Mouse (Mus musculus): ENCODE results near the gene Il4i1.

Gene Il4i1

GRCm38 (mm10) chr7:44815721-44816469 lies at the start of gene Il4i1, which contains the start of gene Nup62:
Gene Il4i1 (plus strand): TSS chr7:44816387.
Gene Nup62 (plus strand): TSS chr7:44816088.
- CTCF ChIA-PET: interaction anchor here (0.5 to 3.4 kb wide), 26 partner anchors 8 to 895 kb away, joined by 3 to 28 read pairs (median 3); partner anchors contain the start of genes Emc10 (in 1 of the 4), Fam71e1 (in 1 of the 4), Fuz (in 1 of the 4) and Rras (in 1 of the 4)
- POLR2A ChIA-PET: interaction anchor here (0.5 to 43.6 kb wide), 199 partner anchors 8 to 1350 kb away, joined by 3 to 2007 read pairs (median 4); partner anchors contain the start of genes Akt1s1 (in 3 of the 4), Ap2a1 (in 3 of the 4), Emc10 (in 3 of the 4) and Fam71e1 (in 3 of the 4)

DNA sequence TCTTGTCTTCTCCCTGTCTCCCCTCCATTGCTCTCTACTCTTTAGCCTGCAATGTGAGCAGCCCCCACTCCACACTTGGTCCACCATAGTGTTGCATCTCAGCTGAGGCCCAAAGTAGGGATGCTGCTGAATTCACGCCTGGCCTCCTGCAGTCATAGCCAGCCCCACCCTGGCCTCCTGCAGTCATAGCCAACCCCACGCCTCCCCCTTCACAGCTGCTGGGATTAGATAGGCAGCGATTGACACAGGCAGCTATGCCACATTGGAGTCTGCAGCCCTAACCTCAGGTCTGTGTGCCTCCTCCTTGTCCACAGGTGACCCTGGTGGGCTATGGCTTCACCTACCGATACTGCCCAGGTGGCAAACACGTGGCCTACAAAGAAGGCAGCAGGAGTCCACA lies 48.1 kb upstream of the Il4i1 start:
- POLR2A ChIA-PET: interaction anchor here in 2 of 4 experiments (0.9 to 2.8 kb wide), 3 partner anchors 48 to 51 kb away, joined by 3 to 11 read pairs (median 4); partner anchors contain the start of genes Il4i1 (in 2 of the 2), Nup62 (in 2 of the 2) and Atf5 (in 1 of the 2)
- CTCF ChIA-PET: no interaction called here

DNA sequence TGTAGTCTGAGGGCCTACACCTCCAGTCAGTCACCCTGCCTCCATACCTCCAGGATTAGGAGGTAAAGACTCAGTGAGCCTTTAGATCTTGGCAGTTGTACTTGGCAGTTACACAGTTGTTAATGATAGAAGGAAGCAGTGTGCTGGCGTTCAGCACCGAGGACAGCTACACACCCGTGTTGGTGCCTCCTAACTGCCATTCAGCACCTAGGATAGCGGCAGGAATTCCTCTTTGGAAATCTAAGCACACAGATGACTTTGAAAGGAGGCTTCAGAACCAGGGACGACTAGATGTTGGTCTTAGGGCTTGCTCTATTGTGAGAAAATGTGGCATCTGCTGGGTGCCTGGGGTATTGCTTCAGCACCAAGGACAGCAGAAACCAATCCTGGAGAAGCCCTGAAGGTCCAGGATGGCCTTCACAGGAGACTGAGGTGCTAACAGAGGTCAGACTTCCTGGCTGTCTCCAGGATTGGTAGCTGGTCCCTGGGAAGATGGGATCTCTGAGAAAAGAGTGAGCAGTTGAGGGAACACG lies 46.1 kb upstream of the Il4i1 start:
- ChIA-PET POLR2A (interaction anchor here in 3 of 4 experiments (0.6 to 2.2 kb wide), 7 partner anchors 18 to 67 kb away, joined by 3 to 10 read pairs (median 4); partner anchors contain the start of genes Atf5 (in 2 of the 3), Il4i1 (in 2 of the 3) and Nup62 (in 2 of the 3)), CTCF (interaction anchor here (0.5 to 1.3 kb wide), 5 partner anchors 25 to 45 kb away, joined by 3 to 4 read pairs (median 3); partner anchors contain the start of genes Il4i1 (in 1 of the 4) and Nup62 (in 1 of the 4))

DNA sequence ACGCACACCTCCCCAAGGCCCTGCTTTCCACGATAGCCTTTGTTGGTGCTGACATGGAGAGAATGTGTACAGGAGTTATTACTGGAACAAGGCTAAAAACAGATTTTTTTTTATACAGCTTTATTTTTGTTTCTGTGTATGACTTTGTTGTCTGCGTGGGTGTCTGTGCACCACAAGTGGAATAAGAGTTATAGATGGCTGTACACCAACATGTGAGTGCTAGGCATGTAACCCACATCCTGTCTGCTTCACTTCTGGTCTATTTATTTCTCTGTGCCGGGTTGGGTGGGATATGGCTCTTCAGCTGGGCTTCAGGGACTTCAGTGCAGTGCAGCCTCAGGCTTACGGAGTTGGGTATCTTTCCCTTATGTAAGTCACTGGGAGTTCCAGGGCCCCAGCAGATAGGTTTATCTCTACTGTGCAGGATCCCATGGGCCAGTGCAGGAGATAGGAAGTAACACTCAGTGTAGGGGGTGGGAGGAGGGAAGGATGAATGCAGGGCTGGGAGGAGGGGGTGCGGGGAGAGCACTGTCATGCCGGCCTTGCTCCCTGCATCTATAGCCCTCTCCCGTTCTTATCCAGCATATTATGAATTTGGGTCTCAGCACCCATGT lies 43.5 kb upstream of the Il4i1 start:
- POLR2A ChIA-PET: interaction anchor here in 1 of 4 experiments (0.9 to 1.3 kb wide), 2 partner anchors 43 to 46 kb away, joined by 3 read pairs; partner anchors contain the start of genes Il4i1 and Nup62
- CTCF ChIA-PET: no interaction called here

- ChIA-PET CTCF (no interaction called here), POLR2A (interaction anchor here (0.6 to 4.4 kb wide), 14 partner anchors 8 to 144 kb away, joined by 3 to 22 read pairs (median 3); partner anchors contain the start of genes Il4i1 (in 3 of the 4), Nup62 (in 3 of the 4), Akt1s1 (in 1 of the 4) and Atf5 (in 1 of the 4))
These were observed 39.2 kb upstream of the Il4i1 start for GRCm38 (mm10) chr7:44776849-44777498.

DNA sequence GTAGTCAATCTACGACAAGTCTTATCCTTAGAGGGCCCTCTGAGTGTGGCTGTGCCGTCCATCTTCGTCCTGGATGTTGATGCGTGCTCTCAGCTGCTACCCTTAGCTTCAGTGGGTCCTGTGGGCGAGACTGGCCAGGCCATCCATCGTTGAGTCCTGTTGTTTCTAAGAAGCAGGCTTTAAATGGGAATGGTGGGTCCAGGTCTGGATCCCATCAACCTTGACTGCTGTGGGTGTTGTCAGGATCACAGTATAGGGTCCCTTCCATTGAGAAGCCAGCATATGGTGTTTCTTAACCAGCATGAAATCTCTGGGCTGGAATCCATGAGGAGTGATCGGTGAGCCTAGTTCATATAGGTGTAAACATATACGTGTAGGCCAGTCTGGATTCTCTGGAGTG lies 36.1 kb upstream of the Il4i1 start:
- ChIA-PET POLR2A (interaction anchor here in 2 of 4 experiments (1.0 to 1.3 kb wide), 2 partner anchors 9 to 36 kb away, joined by 3 read pairs; partner anchors contain the start of genes Atf5 (in 1 of the 2) and Il4i1 (in 1 of the 2)), CTCF (interaction anchor here in 1 of 4 experiments (1.6 kb wide), 1 partner anchor 13 kb away, joined by 3 read pairs; no protein-coding TSS in a partner anchor)

- CTCF ChIA-PET: no interaction called here
- POLR2A ChIA-PET: interaction anchor here in 3 of 4 experiments (0.5 to 2.1 kb wide), 6 partner anchors 10 to 326 kb away, joined by 3 to 13 read pairs (median 4); partner anchors contain the start of genes Il4i1 (in 2 of the 3), Nup62 (in 2 of the 3), Atf5 (in 1 of the 3) and Izumo2 (in 1 of the 3)
These were observed 26.7 kb upstream of the Il4i1 start for GRCm38 (mm10) chr7:44789531-44789930.

GRCm38 (mm10) chr7:44790066-44790465 lies 26.1 kb upstream of the Il4i1 start:
- POLR2A ChIA-PET: interaction anchor here in 3 of 4 experiments (0.5 to 1.5 kb wide), 3 partner anchors 26 to 327 kb away, joined by 3 to 5 read pairs (median 4); partner anchors contain the start of genes Il4i1 (in 1 of the 3) and Nup62 (in 1 of the 3)
- CTCF ChIA-PET: no interaction called here

DNA sequence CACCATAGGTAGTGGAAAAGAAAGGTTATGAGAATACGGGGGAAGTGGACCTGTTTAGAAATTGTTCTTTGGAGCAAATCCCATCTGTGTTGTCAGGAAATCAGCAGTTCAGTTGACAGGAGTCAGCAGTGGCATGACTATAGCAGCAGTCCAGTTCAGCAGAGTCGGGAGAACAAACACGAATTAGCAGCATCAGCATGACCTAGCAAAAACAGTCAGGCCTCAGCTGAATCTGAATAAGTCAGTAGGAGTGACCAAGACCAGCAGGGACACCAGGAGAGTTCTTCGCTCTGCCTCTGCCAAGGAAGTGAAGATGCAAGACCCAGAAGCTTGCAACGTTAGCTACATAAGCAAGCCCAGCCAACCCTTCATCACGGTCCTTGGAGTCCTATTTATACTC lies 23.4 kb upstream of the Il4i1 start:
- POLR2A ChIA-PET: interaction anchor here in 2 of 4 experiments (0.6 to 1.6 kb wide), 5 partner anchors 11 to 57 kb away, joined by 3 to 4 read pairs (median 3); partner anchors contain the start of genes Il4i1 (in 1 of the 2), Nup62 (in 1 of the 2) and Tbc1d17 (in 1 of the 2)
- CTCF ChIA-PET: no interaction called here

DNA sequence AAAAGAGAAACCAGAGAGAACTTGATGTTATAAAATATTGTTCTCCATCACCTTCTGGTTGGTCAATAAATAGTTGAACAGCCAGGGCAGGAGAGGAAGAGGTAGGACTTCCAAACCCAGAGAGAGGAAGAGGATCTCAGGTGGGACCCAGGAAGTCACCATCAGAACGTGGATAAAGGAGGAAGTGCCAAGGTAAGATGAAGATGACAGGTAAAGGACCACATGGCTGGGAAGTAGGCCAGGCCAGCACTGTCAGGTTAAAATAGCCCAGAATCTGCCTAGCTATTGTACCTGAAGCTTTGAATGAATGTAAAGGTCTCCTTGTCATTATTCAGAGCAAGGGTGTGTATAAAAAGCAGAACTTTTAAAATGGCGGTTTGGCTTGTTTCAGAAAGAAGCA lies 7.3 kb upstream of the Il4i1 start:
- ChIA-PET CTCF (interaction anchor here in 1 of 4 experiments (0.6 kb wide), 1 partner anchor 95 kb away, joined by 10 read pairs; no protein-coding TSS in a partner anchor), POLR2A (interaction anchor here in 3 of 4 experiments (0.6 to 2.1 kb wide), 9 partner anchors 8 to 177 kb away, joined by 3 to 11 read pairs (median 4); partner anchors contain the start of genes Atf5 (in 1 of the 3), Il4i1 (in 1 of the 3), Izumo2 (in 1 of the 3) and Prmt1 (in 1 of the 3))

DNA sequence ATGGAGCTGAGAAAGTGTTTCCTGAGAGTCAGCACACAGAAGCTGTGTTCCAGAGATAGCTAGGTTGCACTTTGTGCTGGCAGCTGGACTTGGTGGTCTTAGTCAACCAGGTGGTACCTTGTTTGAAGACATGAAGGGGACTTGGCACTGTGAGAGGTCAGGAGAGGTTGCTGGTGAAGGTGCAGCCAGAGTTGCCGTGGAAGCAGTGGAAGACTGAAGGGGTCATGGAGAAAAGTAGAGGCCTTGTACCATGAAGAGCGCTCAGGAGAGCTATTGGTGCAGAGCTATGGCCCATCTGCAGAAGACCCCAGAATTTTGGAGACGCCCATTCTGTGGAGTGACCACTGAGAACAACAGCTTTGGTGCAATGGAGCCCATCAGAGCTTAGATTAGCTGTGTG lies 6.7 kb upstream of the Il4i1 start:
- POLR2A ChIA-PET: interaction anchor here in 3 of 4 experiments (0.5 to 2.1 kb wide), 6 partner anchors 8 to 305 kb away, joined by 3 to 11 read pairs (median 4); no protein-coding TSS in a partner anchor
- CTCF ChIA-PET: no interaction called here

- ChIA-PET CTCF (no interaction called here), POLR2A (interaction anchor here in 1 of 4 experiments (1.0 to 1.4 kb wide), 2 partner anchors 10 to 19 kb away, joined by 3 read pairs; no protein-coding TSS in a partner anchor)
These were observed 5.8 kb upstream of the Il4i1 start for GRCm38 (mm10) chr7:44810365-44810764.

- CTCF ChIA-PET: no interaction called here
- POLR2A ChIA-PET: interaction anchor here in 1 of 4 experiments (1.0 to 1.4 kb wide), 5 partner anchors 8 to 59 kb away, joined by 3 to 4 read pairs (median 3); partner anchors contain the start of gene Ptov1
These were observed 5.2 kb upstream of the Il4i1 start for GRCm38 (mm10) chr7:44810819-44811557.

DNA sequence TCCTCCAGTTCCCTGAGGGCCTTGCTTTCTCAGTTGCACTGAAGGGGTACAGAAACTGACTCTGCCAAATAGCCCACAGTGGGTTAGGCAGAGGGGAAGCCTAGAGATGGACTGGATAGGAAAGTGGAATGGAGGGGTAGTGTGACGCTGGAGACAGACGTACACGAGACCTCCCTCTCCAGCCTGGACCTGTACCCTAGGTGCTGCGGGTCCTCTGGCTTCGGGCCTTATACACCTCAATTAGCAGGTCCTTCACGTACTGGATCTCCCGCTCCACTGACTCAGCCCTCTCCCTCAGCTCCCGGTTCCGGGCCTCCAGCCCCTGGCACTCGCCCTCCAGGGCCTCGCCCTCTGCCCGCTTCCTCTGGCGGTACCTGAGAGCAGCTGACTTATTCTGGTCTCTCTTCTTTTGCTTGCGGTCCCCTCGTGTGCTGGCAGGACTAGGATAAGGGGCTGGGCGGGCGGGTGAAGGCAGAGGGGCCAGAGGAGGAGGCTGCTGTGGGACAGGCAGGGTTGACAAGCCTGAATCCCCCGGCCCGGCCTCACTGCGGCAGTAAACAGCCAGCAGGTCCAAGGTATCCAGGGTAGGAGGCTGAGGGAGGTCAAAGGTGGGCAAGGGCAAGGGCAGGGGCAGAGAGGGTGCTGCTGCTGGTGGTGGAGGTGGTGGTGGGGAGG lies 3.4 kb upstream of the Il4i1 start:
- POLR2A ChIA-PET: interaction anchor here in 3 of 4 experiments (0.5 to 1.7 kb wide), 10 partner anchors 9 to 222 kb away, joined by 3 to 8 read pairs (median 3); partner anchors contain the start of gene Kcnc3 (in 1 of the 3)
- CTCF ChIA-PET: interaction anchor here in 1 of 4 experiments (0.6 to 0.7 kb wide), 2 partner anchors 100 to 319 kb away, joined by 4 to 5 read pairs; no protein-coding TSS in a partner anchor

DNA sequence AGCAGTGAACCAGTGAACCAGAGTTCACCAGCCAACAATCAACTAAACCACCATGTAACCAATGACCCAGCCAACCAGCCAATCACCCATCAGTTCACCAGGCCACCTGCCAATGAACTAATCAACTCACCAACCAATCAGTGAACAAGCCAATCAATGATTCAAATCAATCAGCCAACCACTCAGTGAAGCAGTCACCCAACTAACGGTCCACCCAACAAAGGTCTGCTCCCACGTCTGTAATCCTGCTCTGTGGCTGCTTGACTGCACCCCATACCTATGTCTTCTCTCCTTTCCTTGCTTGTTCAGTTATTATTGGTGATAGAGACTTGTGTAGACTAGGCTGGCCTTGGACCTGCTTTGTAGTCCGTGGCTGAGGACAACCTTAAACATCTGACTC lies 2.2 kb upstream of the Il4i1 start:
- POLR2A ChIA-PET: interaction anchor here in 3 of 4 experiments (1.7 to 43.6 kb wide), 10 partner anchors 10 to 172 kb away, joined by 8 to 2007 read pairs (median 69); partner anchors contain the start of genes Akt1s1 (in 3 of the 3), Tbc1d17 (in 3 of the 3), Pnkp (in 2 of the 3) and Izumo2 (in 1 of the 3)
- CTCF ChIA-PET: no interaction called here

DNA sequence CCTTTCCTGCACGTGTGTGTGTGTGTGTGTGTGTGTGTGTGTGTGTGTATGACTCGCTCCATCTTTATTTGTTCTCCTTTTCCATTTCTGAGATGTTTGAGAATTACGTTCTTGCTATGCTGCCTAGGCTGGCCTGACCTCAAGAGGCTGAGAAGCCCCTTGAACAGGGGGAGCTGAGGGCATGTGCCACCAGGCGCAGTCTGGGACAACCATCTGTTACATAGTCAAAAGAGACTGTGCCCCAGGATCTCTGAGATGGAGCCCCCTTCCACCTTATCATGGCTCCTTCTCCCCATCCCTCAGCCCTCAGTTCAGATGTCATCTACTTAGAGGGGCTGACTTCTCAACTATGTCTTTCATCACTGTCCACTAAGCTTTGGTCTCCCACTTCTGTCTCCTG lies 1.8 kb upstream of the Il4i1 start:
- CTCF ChIA-PET: interaction anchor here in 2 of 4 experiments (0.6 to 3.4 kb wide), 2 partner anchors 12 to 315 kb away, joined by 3 to 28 read pairs; no protein-coding TSS in a partner anchor
- POLR2A ChIA-PET: interaction anchor here (0.6 to 43.6 kb wide), 25 partner anchors 10 to 208 kb away, joined by 3 to 2007 read pairs (median 28); partner anchors contain the start of genes Akt1s1 (in 3 of the 4), Ptov1 (in 3 of the 4), Tbc1d17 (in 3 of the 4) and Pnkp (in 2 of the 4)
